Mouse (Mus musculus): ENCODE measurements around the gene Vmn2r21. TPM values are rescaled to one million over a fixed set of nuclear protein-coding genes. Genes with fewer than 3 reads are reported as not detected.
"Not testable (repeated sequence)": the region's sequence is repeated elsewhere in the genome, so short reads cannot be mapped to it uniquely, and the experiment has no call there.

The Vmn2r21 gene
- polyA plus RNA-seq (2015; fragmentation: Nextera tagmentation; extraction: Ambion mirVana) = not detected in 2 replicates

DNA sequence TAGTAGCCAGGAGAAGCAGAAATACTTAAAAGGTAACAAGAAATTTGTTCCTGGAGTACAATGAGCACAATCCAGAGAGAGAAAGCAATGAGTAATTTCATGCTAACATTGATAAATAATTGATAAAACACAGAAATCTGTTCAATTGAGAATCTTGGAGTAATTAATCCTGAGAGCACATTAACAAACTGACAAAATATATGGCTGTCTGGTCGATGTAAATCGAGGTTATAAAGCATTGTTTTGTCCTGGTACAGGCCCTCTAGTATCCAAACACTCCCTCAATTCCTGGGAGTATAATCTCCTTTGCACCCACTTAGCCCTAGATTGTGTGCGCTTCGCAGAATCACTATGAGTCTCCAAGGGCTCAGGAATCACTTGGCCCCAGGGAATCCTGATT is at the start of gene Vmn2r21:
Gene Vmn2r21, minus strand, starts transcription at position 101 of the 400 bp plus-strand sequence.
- WGBS = no CpG with 5 or more reads among the region's 4 CpGs
- H3K4me1 ChIP-seq (replicated peaks) = not testable (repeated sequence)

DNA sequence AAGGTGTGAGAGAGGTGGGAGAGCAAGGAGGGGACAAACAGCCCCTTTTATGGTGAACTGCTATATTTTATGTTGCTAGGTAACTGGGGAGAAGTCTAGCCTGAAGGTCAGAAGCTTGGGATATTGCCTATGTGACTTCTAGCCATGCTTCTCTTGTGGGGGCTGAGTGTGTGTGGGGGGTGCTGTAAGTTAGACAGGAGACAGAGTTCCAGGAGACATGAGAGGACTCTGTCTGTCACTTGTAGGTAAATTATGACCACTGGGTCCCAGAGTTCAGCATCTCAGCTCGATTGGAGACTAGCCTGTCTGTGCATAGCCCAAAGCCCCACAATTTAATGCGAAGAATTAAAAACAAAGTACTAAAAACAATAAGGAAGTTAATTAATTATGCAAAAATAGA is 41.5 kb upstream of the Vmn2r21 start:
- not testable (repeated sequence) for H3K9ac ChIP-seq; H3K27ac ChIP-seq; H3K27me3 ChIP-seq; H3K4me1 ChIP-seq (replicated peaks); ATAC-seq (ENCODE audit: low FRiP score); H3K9me3 ChIP-seq; H3K4me2 ChIP-seq; H3K36me3 ChIP-seq; H3K4me3 ChIP-seq
- no CpG with 5 or more reads among the region's 2 CpGs for WGBS

More for the DNA sequence above, at the start of gene Vmn2r21:
- not testable (repeated sequence) for H3K27me3 ChIP-seq; H3K9me3 ChIP-seq; ATAC-seq (ENCODE audit: low FRiP score); H3K9ac ChIP-seq; H3K27ac ChIP-seq; H3K36me3 ChIP-seq; H3K4me2 ChIP-seq; H3K4me3 ChIP-seq

DNA sequence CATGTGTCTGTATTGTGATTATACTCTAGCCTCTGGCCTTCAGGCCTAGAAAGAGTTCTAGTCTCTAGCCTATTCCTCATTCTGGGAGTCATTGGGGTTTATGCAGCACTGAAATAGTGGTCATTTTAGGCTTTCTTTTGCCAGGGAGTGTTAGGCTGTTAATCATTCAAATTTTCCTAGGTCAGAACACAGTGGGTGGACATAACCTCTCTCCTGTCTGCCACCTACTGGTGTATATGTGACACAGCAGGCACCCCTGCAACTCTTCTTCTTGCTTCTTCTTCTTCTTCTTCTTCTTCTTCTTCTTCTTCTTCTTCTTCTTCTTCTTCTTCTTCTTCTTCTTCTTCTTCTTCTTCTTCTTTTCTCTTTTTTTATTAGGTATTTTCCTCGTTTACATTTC is 6.5 kb upstream of the Vmn2r21 start:
- no CpG with 5 or more reads among the region's 1 CpGs for WGBS
- ATAC-seq (ENCODE audit: low FRiP score); H3K4me1 ChIP-seq (replicated peaks); H3K9ac ChIP-seq; H3K4me3 ChIP-seq; H3K27ac ChIP-seq; H3K36me3 ChIP-seq; H3K4me2 ChIP-seq; H3K27me3 ChIP-seq; H3K9me3 ChIP-seq: not testable (repeated sequence)

DNA sequence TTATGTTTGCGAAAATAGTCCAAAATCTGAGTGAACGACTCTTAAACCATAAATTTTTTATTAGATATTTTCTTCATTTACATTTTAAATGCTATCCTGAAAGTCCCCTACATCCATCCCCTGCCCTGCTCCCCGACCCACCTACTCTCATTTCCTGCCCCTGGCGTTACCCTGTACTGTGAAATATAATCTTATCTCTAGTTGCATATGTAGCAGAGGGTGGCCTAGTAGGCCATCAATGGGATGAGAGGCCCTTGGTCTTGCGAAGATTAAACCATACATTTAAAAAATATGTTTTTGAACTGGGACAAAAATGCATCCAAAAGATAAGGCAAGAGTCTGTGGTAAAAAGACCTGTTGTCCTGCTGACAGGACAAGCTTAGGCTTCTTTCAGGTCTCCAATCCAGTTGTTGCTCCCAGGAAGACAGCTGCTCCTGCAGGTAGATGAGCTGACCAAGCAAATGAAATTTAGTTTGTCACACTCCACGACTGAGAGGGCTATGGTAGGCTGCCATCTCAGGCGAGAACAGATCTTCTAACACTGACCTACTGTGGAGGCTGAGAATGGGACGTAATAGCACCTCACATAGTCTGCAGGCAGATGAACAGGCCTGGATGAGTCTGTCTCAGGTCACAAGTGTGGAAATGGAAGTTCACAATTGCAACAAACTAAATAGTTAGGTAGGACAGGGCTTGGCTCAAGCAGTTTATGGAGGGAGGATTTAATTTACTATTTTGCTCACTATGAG is 10.8 kb downstream of the Vmn2r21 start:
- not testable (repeated sequence) for H3K9ac ChIP-seq; H3K4me1 ChIP-seq (replicated peaks); H3K4me3 ChIP-seq; H3K9me3 ChIP-seq; H3K4me2 ChIP-seq; H3K27me3 ChIP-seq; H3K36me3 ChIP-seq; ATAC-seq (ENCODE audit: low FRiP score); H3K27ac ChIP-seq
- no CpG with 5 or more reads among the region's 8 CpGs for WGBS

DNA sequence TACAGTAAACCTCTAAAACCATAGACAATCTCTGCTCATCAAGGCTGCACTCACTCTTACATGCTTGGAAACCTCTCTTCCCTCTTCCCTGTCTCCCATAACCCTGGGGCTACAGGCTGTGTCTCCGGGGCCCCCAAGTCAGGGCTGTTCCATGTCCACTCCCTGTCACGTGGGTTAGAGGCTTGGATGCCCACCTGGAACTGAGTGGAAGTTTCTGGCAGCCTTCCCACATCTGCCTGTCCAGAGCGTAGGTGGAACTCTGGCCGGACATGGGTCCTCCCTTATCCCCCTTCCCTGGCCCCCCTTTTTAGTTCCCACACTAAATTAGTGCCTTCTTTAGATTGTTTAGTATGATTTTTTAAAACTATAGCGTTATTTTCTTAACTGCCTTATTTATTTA is 60.2 kb downstream of the Vmn2r21 start:
- H3K4me3 ChIP-seq; H3K27ac ChIP-seq; H3K4me2 ChIP-seq; H3K36me3 ChIP-seq; H3K4me1 ChIP-seq (replicated peaks); H3K9ac ChIP-seq; H3K27me3 ChIP-seq; ATAC-seq (ENCODE audit: low FRiP score); H3K9me3 ChIP-seq: not testable (repeated sequence)
- WGBS = no CpG with 5 or more reads among the region's 5 CpGs

DNA sequence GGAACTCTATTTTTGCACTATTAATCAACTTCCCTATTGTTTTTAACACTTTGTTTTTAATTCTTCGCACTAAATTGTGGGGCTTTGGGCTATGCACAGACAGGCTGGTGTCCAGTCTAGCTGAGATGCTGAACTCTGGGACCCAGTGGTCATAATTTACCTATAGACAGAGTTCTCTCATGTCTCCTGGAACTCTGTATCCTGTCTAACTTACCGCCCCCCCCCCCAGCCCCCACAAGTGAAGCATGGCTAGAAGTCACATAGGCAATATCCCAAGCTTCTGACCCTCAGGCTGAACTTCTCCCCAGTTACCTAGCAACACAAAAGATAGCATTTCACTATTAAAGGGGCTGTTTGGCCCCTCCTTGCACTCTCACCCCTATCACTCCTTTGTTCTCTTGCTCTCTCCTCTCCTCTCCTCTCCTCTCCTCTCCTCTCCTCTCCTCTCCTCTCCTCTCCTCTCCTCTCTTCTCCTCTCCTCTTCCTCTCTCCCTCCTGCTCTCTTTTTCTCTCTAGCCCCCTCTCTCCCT is 60.7 kb downstream of the Vmn2r21 start:
- H3K4me2 ChIP-seq; H3K4me1 ChIP-seq (replicated peaks): not testable (repeated sequence)
- no CpG with 5 or more reads among the region's 2 CpGs for WGBS

DNA sequence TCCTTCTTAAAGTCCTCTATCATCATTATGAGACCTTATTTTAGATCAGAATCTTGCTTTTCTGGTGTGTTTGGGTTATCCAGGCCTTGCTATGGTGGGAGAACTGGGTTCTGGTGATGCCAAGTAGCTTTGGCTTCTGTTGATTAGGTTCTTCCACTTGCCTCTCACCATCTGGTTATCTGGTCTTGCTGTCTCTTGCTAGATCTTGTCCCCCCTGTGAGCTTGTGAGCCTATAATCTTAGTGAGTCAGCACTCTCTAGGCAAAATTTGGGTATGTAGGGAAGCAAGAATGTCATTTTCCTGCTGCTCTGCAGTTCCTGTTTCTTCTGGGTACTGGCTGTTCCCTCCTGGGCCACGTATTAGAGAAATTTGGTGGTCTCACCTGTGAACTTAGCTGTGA is 64.6 kb downstream of the Vmn2r21 start:
- H3K27ac ChIP-seq; H3K27me3 ChIP-seq; H3K36me3 ChIP-seq; H3K9me3 ChIP-seq; H3K4me3 ChIP-seq; H3K4me2 ChIP-seq; H3K4me1 ChIP-seq (replicated peaks); ATAC-seq (ENCODE audit: low FRiP score); H3K9ac ChIP-seq: not testable (repeated sequence)
- no CpG with 5 or more reads among the region's 1 CpGs for WGBS

More for the DNA sequence above, 60.7 kb downstream of the Vmn2r21 start:
- not testable (repeated sequence) for H3K9me3 ChIP-seq; H3K27me3 ChIP-seq; H3K36me3 ChIP-seq; H3K27ac ChIP-seq; ATAC-seq (ENCODE audit: low FRiP score); H3K9ac ChIP-seq; H3K4me3 ChIP-seq

Other genes starting within 250 kb of the Vmn2r21 start
- not detected in 2 replicates for gene Clec4e, start 243.5 kb downstream of the Vmn2r21 start, polyA plus RNA-seq (2015; fragmentation: Nextera tagmentation; extraction: Ambion mirVana)
- not detected in 2 replicates for gene Vmn2r19, start 225.1 kb downstream of the Vmn2r21 start, polyA plus RNA-seq (2015; fragmentation: Nextera tagmentation; extraction: Ambion mirVana)
- not detected in 2 replicates for gene Vmn2r20, start 115.3 kb downstream of the Vmn2r21 start, polyA plus RNA-seq (2015; fragmentation: Nextera tagmentation; extraction: Ambion mirVana)
- not detected in 2 replicates for gene Vmn2r22, start 117.3 kb upstream of the Vmn2r21 start, polyA plus RNA-seq (2015; fragmentation: Nextera tagmentation; extraction: Ambion mirVana)
- not detected in 2 replicates for gene Vmn2r23, start 169.3 kb upstream of the Vmn2r21 start, polyA plus RNA-seq (2015; fragmentation: Nextera tagmentation; extraction: Ambion mirVana)
- not detected in 2 replicates for gene Vmn2r24, start 245.5 kb upstream of the Vmn2r21 start, polyA plus RNA-seq (2015; fragmentation: Nextera tagmentation; extraction: Ambion mirVana)

All from hindbrain, embryonic 13.5 days (tissue).